Mouse (Mus musculus): ENCODE measurements around the gene Nosip.

Gene Nosip

GRCm38 (mm10) chr7:45058607-45059571 lies 3.3 kb upstream of the Nosip start:
- DNase-seq (ENCODE audit: low spot score in 2 of 2): peak in 1 of 2 experiments; percentile 58

GRCm38 (mm10) chr7:45060632-45061122 lies 1.6 kb upstream of the Nosip start:
- peak in 1 of 2 experiments; percentile 56 for DNase-seq (ENCODE audit: low spot score in 2 of 2)

GRCm38 (mm10) chr7:45061532-45062075 lies 625 bp upstream of the Nosip start:
- DNase-seq (ENCODE audit: low spot score in 2 of 2): no peak

- DNase-seq (ENCODE audit: low spot score in 2 of 2): no peak
Measured at GRCm38 (mm10) chr7:45067190-45067999, 5.2 kb downstream of the Nosip start.

- peak; percentile 50 to 79 for DNase-seq (ENCODE audit: low spot score in 2 of 2)
Measured at GRCm38 (mm10) chr7:45068000-45068318, 5.7 kb downstream of the Nosip start.

DNA sequence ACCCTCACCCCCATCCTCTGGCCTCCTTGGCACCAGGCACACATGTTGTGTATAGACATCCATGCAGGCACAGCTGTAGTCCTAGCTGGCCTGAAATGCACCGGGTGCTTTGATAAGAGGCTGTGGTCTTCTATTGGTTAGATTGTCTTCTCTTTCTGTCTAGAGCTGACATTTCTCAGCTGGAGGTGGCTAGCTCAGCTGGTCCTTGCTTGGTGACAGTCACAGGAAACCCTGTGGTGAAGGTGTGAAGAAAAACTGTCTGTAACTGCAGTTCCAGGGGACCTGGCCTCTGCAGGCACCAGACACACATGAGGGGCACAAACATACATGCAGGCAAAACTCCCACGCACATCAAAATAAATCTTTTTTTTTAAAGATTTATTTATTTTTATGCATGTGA lies 7.4 kb downstream of the Nosip start:
- no peak for DNase-seq (ENCODE audit: low spot score in 2 of 2)

- DNase-seq (ENCODE audit: low spot score in 2 of 2): no peak
Measured at GRCm38 (mm10) chr7:45072230-45072629, 10.0 kb downstream of the Nosip start.

DNA sequence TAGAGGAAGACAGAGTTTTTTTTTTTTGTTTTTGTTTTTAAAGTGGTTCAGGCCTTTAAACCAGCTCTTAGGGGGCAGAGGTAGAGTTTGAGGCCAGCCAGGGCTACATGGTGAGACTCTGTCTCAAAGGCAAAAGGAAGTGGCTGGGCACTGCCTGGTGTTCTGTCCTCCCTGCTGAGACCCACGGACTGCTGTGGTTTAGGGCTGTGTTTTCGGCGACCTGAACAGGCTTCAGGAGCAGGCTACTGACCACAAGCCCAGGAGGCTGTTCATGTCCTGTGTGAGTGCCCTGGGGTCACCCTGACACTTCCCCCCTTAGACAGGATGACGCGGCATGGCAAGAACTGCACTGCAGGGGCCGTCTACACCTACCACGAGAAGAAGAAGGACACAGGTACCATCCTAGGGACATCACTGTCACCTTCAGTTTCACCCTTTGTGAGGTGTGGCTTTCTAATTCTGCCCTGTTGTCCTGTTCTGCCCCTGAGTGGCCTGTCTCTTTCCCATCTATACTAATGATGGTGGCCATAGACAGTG lies 11.0 kb downstream of the Nosip start:
- no peak for DNase-seq (ENCODE audit: low spot score in 2 of 2)

GRCm38 (mm10) chr7:45073949-45074348 lies 11.7 kb downstream of the Nosip start:
- DNase-seq (ENCODE audit: low spot score in 2 of 2): no peak

- DNase-seq (ENCODE audit: low spot score in 2 of 2): no peak
Measured at GRCm38 (mm10) chr7:45075405-45075804, 13.2 kb downstream of the Nosip start.

- no peak for DNase-seq (ENCODE audit: low spot score in 2 of 2)
Measured at GRCm38 (mm10) chr7:45076501-45076900, 14.3 kb downstream of the Nosip start.

GRCm38 (mm10) chr7:45077322-45077721 lies 15.1 kb downstream of the Nosip start:
- DNase-seq (ENCODE audit: low spot score in 2 of 2): no peak

GRCm38 (mm10) chr7:45077829-45078228 lies 15.6 kb downstream of the Nosip start:
- no peak for DNase-seq (ENCODE audit: low spot score in 2 of 2)

GRCm38 (mm10) chr7:45078513-45078912 lies 16.3 kb downstream of the Nosip start:
- DNase-seq (ENCODE audit: low spot score in 2 of 2): peak; percentile 77 to 90

GRCm38 (mm10) chr7:45079856-45080255 lies 17.6 kb downstream of the Nosip start:
- DNase-seq (ENCODE audit: low spot score in 2 of 2): peak; percentile 88 to 96

DNA sequence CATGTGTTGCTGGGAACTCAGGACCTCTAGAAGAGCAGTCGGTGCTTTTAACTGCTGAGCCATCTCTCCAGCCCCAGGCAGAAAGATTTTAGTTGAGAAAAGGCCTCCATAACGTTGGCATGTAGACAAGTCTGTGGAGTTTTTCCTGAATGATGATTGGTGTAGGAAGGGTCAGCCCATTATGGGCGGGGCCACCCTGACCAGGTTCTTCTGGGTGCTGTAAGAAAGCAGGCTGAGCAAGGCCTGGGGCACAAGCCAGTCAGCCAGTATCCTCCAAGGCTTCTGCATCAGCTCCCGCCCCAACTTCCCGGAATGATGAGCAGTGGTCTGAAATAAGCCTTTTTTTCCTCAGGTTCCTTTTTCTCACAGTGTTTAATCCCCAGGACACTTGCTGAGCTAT lies 18.8 kb downstream of the Nosip start:
- no peak for DNase-seq (ENCODE audit: low spot score in 2 of 2)

DNA sequence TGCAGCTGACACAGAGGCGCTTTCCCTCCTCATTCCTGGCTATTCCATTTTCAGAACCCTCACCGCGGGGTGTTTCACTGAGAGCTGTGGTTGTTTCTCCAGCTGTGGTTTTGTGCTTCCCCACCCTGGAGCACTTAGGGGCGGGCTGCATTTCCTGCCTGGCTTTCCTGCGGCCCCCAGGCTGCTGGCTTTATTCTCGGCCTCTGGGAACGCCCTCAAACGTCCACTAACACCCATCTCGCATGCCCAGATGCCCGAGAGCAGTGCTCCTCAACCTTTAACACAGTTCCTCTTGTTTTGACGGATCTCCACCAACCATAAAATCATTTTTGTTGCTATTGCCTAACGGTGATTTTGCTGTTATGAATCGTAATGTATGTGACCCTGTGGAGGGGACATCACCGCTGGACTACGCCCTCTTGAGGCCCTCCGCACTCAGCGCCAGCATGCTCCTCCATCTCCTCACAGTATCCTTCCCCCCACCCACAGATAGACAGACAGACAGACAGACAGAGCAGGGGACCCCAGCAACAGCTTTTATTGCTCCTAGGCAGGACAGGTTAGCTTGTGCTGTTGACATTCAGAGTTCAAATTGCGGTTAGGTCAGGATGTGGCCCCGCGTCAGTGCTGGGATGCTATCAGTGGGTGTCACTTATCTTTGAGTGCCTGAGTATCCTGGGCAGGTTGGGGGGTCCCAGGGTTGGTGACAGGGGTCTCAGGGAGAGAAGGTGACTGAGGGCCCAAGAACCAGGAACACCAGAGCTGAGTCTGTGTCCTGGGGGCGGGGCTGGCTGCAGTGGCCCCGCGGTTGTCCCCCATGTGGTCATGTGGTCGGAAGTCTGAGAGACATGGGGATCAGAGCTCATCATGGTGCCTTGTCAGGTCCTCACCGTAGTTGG lies 20.4 kb downstream of the Nosip start:
- DNase-seq (ENCODE audit: low spot score in 2 of 2): peak; percentile 60 to 77

- no peak for DNase-seq (ENCODE audit: low spot score in 2 of 2)
Measured at GRCm38 (mm10) chr7:45083300-45083890, 21.2 kb downstream of the Nosip start.

- no peak for DNase-seq (ENCODE audit: low spot score in 2 of 2)
Measured at GRCm38 (mm10) chr7:45086084-45086483, 23.9 kb downstream of the Nosip start.

DNA sequence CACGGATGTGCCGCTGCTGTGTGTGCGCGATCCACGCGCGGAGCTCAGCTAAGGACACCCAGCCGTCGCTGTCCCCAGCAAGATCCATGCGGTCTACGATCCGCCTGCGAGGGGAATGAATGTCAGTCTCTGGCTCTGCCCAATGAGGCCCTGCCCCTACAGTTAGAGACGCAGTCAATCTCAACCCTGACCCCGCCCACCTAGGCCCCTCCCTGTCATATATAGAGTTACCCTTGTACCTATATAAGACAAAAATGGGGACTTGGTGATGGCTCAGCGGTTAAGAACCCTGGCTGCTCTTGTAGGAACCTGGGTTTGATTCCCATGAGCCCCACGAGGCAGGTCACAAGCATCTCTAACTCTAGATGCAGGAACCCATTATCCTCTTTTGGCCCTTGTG lies 26.4 kb downstream of the Nosip start:
- DNase-seq (ENCODE audit: low spot score in 2 of 2): no peak

Measured in spleen, postnatal 4 days (tissue).